Mouse (Mus musculus) testis, adult 2 months (tissue): ENCODE results near the gene Lrrc49.

Experiments used
- CTCF ChIP-seq: fragments of 200-500 bp; IDR thresholded peaks from 2 replicates; pipeline ENCODE4 v1.5.1; 2012; ENCODE audit warnings: low read depth, mild to moderate bottlenecking, inconsistent platforms, low read length, moderate library complexity; ENCODE audit not compliant: control insufficient read depth, insufficient read depth, insufficient replicate concordance
- POLR2A ChIP-seq: fragments of 200-500 bp; IDR thresholded peaks from 2 replicates; pipeline ENCODE4 v1.6.1; 2012; ENCODE audit warnings: low read depth, mild to moderate bottlenecking, inconsistent platforms, low read length, moderate library complexity; ENCODE audit not compliant: control insufficient read depth

DNA sequence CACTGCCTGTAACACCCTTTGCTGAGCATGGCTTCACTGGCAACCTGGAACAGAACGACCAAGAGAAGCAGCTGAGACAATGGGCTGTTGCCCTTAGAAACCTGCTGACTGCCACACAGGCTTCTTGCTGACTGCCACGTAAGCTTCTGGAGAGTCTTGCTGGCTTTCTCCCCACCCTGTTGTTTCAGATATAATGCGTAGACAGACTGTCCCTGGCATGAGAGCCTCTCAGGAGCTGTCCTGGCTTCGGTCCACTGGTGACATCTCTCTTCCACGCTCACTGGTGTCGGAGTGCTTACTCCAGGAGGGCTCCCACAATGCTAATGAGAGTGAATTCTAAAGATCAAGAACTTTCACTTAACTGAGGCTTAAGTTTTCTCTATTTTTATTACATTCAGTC lies 19.1 kb downstream of the Lrrc49 start:
- TF ChIP-seq CTCF: no peak
- TF ChIP-seq POLR2A: no peak
